Mouse (Mus musculus) G1E (cell line): Measurements from ENCODE around the gene Prkar2a.

Experiments
- CTCF ChIP-seq: IDR thresholded peaks from 2 replicates; pipeline ENCODE4 v1.5.1; 2012; ENCODE audit warnings: low read depth, low read length, inconsistent platforms, mixed read lengths
- GATA1 ChIP-seq: IDR thresholded peaks from 2 replicates; pipeline ENCODE4 v1.6.1; 2012; ENCODE audit warnings: borderline replicate concordance, low read length, inconsistent platforms, mixed read lengths
- GATA2 ChIP-seq: IDR thresholded peaks from 2 replicates; pipeline ENCODE4 v1.6.1; 2012; ENCODE audit warnings: low read depth, low read length, inconsistent platforms, borderline replicate concordance
- POLR2AphosphoS5 ChIP-seq: IDR thresholded peaks from 2 replicates; pipeline ENCODE4 v1.6.1; 2012; ENCODE audit warnings: low read depth, low read length, inconsistent platforms; ENCODE audit not compliant: insufficient replicate concordance
- TAL1 ChIP-seq: conservative IDR thresholded peaks from 2 replicates; pipeline ENCODE4 v1.6.1; 2012; ENCODE audit warnings: low read depth, low read length, inconsistent platforms, mixed read lengths

GRCm38 (mm10) chr9:108639825-108640224 lies 49.3 kb upstream of the Prkar2a start:
- TF ChIP-seq CTCF (no peak), TAL1 (no peak), GATA1 (no peak), GATA2 (no peak), POLR2AphosphoS5 (no peak)
